Comparison of ENCODE assay signal across 10 mouse cellular contexts in the genomic region with DNA sequence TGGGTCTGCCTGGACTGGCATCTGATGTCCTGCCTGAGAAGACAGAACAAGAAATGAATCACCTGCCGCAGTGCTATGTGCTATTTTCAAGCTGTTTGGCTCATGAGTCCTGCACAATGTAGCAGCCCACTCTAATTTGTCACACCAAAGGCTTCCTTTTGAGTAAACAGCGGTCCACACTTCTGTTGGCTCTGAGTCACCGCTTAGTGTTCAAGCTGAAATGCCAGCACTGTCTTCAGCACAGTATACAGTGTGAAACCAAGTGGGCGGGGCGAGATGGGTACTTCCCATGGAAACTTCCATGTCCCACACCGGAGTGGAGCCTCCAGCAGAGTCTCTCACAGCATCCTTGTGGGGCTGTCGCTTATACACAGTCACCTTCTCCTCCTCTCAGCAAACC.
DNase-seq lines count a peak whose midpoint lies in the region; ATAC-seq lines count a peak whose summit lies in the region.
"Had no signal": no experiment of that assay in that cellular context is flagged by ENCODE, and none has a peak within 500 bp of the region (broad histone marks: within the 10 kb centered on the region; RNA-seq: fewer than 3 reads in every experiment).

No protein-coding gene starts in this region.

- ATAC-seq in erythroid progenitor cell, adult 5-6 weeks (replicated peaks; ENCODE audit: low FRiP score, poor library complexity, severe bottlenecking) = no peak
- ATAC-seq: midbrain, embryonic 15.5 days had no signal

- peak; percentile 40 for DNase-seq in lung, postnatal 36 days
- DNase-seq in lung, postnatal 14 days = no peak
- peak; percentile 20 to 43 for DNase-seq in frontal cortex, postnatal 25 days (ENCODE audit: low spot score in 2 of 2)
- peak; percentile 26 to 52 for DNase-seq in left cerebral cortex, postnatal 10 days (ENCODE audit: extremely low spot score in 1 of 2, low spot score in 2 of 2)
- peak; percentile 87 for DNase-seq in telencephalon, adult 2 months (ENCODE audit: low read depth, low spot score)
- no peak for DNase-seq in adrenal gland, adult 2 months
- DNase-seq in thymus, postnatal 36 days = no peak
- DNase-seq: cerebellum, postnatal 14 days had no signal

- intact Hi-C loops in left cerebral cortex, postnatal 10 days (cut with DNase I) = no loop called here

Comparison
In these comparisons a context has a peak if more than half of its experiments do, and no peak if none do; other contexts are left out.
1. DNase-seq: peak in lung, postnatal 36 days (single experiment), frontal cortex, postnatal 25 days (2 of 2), left cerebral cortex, postnatal 10 days (2 of 2) and telencephalon, adult 2 months (single experiment); none in lung, postnatal 14 days (single experiment), adrenal gland, adult 2 months (single experiment) and thymus, postnatal 36 days (0 of 2).